ENCODE assay signal across 8 mouse cellular contexts in genomic region chr5:124862013-124862866, GRCm38 (mm10). TPM values are rescaled to one million over a fixed set of nuclear protein-coding genes. Genes with fewer than 3 reads are reported as not detected.
DNase-seq lines count a peak whose midpoint lies in the region; ATAC-seq lines count a peak whose summit lies in the region.

TSS of gene Ccdc92 (minus strand) at chr5:124862424.
TSS of gene Zfp664 (plus strand) at chr5:124862691.

- peak; percentile 100 for DNase-seq in Muller cell, postnatal 12 days (ENCODE audit: inconsistent ontology term)
- peak; percentile 97 for DNase-seq in cerebellum, adult 9-11 months
- peak; percentile 92 to 98 for DNase-seq in frontal cortex, adult 2 months (ENCODE audit: extremely low spot score in 1 of 2, low spot score in 1 of 2)
- DNase-seq in hindbrain, embryonic 11.5 days (ENCODE audit: low spot score) = peak; percentile 100
- peak; percentile 94 to 97 for DNase-seq in layer of hippocampus, postnatal 10 days (ENCODE audit: low spot score in 2 of 2)
- peak; percentile 97 for DNase-seq in lung, postnatal 10 days
- peak; percentile 97 for DNase-seq in ovary, postnatal 36 days (ENCODE audit: low spot score)
- DNase-seq in thymus, postnatal 25 days = peak; percentile 98

- H3K4me1 ChIP-seq in hindbrain, embryonic 11.5 days (replicated peaks; ENCODE audit: control insufficient read depth, insufficient read depth, low read length) = 0 out of 2 replicates have a peak, but pooled peaks cover 5% of the 10 kb centered on the region

- H3K27me3 ChIP-seq in hindbrain, embryonic 11.5 days (ENCODE audit: control insufficient read depth, insufficient read depth, low read length) = peaks cover 7% of the 10 kb centered on the region; the same call in 1 of the 2 replicates

- peak; percentile 91 for ATAC-seq in hindbrain, embryonic 11.5 days (ENCODE audit: low FRiP score)

- peak within 1 kb of the TSS; percentile 99 for H3K4me3 ChIP-seq in hindbrain, embryonic 11.5 days (ENCODE audit: low read depth, low read length)

- no peaks in the 10 kb centered on the region for H3K9me3 ChIP-seq in hindbrain, embryonic 11.5 days (ENCODE audit: control insufficient read depth, low read length)

- H3K4me2 ChIP-seq in hindbrain, embryonic 11.5 days (replicated peaks; ENCODE audit: low read depth, low read length) = peak within 1 kb of the TSS; percentile 96

- H3K27ac ChIP-seq in hindbrain, embryonic 11.5 days (ENCODE audit: low read depth, low read length) = peak within 1 kb of the TSS; percentile 95

- no peaks in the 10 kb centered on the region for H3K36me3 ChIP-seq in hindbrain, embryonic 11.5 days (ENCODE audit: control insufficient read depth, insufficient read depth, low read length)

- peak within 1 kb of the TSS; percentile 97 for H3K9ac ChIP-seq in hindbrain, embryonic 11.5 days (ENCODE audit: low read depth, low read length)

- WGBS in hindbrain, embryonic 11.5 days = under 1% methylated on average over 85 of the region's 103 CpGs

RNA-seq across cellular contexts. Expression of gene Ccdc92, which starts in this region (rescaled TPM):
- 74.4 and 87.7 TPM in 2 replicates for polyA plus RNA-seq in frontal cortex, adult 2 months (2012; rRNA removed)
- 14.7 and 21.1 TPM in 2 replicates for polyA plus RNA-seq in hindbrain, embryonic 11.5 days (2014; fragmentation: Nextera tagmentation; extraction: Ambion mirVana)
- 10 to 100 TPM; 40.9 to 45.2 TPM for total RNA-seq in layer of hippocampus, postnatal 10 days (2021)

RNA-seq across cellular contexts. Expression of gene Zfp664, which starts in this region (rescaled TPM):
- polyA plus RNA-seq in frontal cortex, adult 2 months (2012; rRNA removed) = 69.2 and 71.4 TPM in 2 replicates
- 150 and 168 TPM in 2 replicates for polyA plus RNA-seq in hindbrain, embryonic 11.5 days (2014; fragmentation: Nextera tagmentation; extraction: Ambion mirVana)
- 10 to 100 TPM; 52.3 to 52.6 TPM for total RNA-seq in layer of hippocampus, postnatal 10 days (2021)

Comparison
In these comparisons a context has a peak if more than half of its experiments do, and no peak if none do; other contexts are left out.
1. Peak in every context shown above with its lines: DNase-seq, ATAC-seq, H3K4me3 ChIP-seq and H3K27ac ChIP-seq.